Mouse (Mus musculus) myocyte (in vitro differentiated cells): Measurements from ENCODE around the gene Prkn. TPM values are rescaled to one million over a fixed set of nuclear protein-coding genes. Genes with fewer than 3 reads are reported as not detected.

Experiments
- H3K27me3 ChIP-seq: one replicate; pipeline ENCODE4 v1.6.1; 2011; ENCODE audit not compliant: control insufficient read depth, insufficient read depth, insufficient read length
- H3K36me3 ChIP-seq: one replicate; pipeline ENCODE4 v1.6.1; 2011; ENCODE audit not compliant: control insufficient read depth, insufficient read depth
- H3K4me2 ChIP-seq: one replicate; pipeline ENCODE4 v1.6.1; 2011; ENCODE audit warnings: low read depth, control low read depth
- H3K4me3 ChIP-seq: one replicate; pipeline ENCODE4 v1.5.1; 2011; ENCODE audit warnings: mild to moderate bottlenecking, control low read depth, moderate library complexity
- H3K79me2 ChIP-seq: one replicate; pipeline ENCODE4 v1.6.1; 2011; ENCODE audit not compliant: control insufficient read depth, insufficient read depth
- H3ac ChIP-seq: one replicate; pipeline ENCODE4 v1.6.1; 2011; ENCODE audit not compliant: control insufficient read depth, insufficient read length
- CEBPB ChIP-seq: IDR thresholded peaks from 2 replicates; pipeline ENCODE4 v1.6.1; 2011; ENCODE audit warnings: mild to moderate bottlenecking, moderate library complexity; ENCODE audit not compliant: poor library complexity, insufficient read depth, severe bottlenecking
- E2F4 ChIP-seq: IDR thresholded peaks from one replicate; pipeline ENCODE4 v1.6.1; 2011; ENCODE audit warnings: mild to moderate bottlenecking, control low read depth, moderate library complexity; ENCODE audit not compliant: insufficient read depth
- MAX ChIP-seq: IDR thresholded peaks from one replicate; pipeline ENCODE4 v1.6.1; 2011; ENCODE audit warnings: low read depth, mild to moderate bottlenecking, control low read depth
- MYOD1 ChIP-seq, 3 experiments: IDR thresholded peaks; one replicate each; pipeline ENCODE4 v1.6.1; 2011; ENCODE audit warnings: control low read depth in 2 of 3, low read depth in 2 of 3, mild to moderate bottlenecking in 2 of 3, moderate library complexity in 1 of 3; ENCODE audit not compliant: insufficient read length in 2 of 3, control insufficient read depth in 1 of 3
- MYOG ChIP-seq, 3 experiments: IDR thresholded peaks; one replicate each; pipeline ENCODE4 v1.6.1; 2011; ENCODE audit warnings: control low read depth in 2 of 3, low read depth in 2 of 3, mild to moderate bottlenecking in 2 of 3; ENCODE audit not compliant: insufficient read length in 2 of 3, control insufficient read depth in 1 of 3, insufficient read depth in 1 of 3
- POLR2A ChIP-seq: IDR thresholded peaks from one replicate; pipeline ENCODE4 v1.6.1; 2011; ENCODE audit warnings: low read depth, mild to moderate bottlenecking, control low read depth, moderate library complexity; ENCODE audit not compliant: insufficient read length
- POLR2AphosphoS2 ChIP-seq: IDR thresholded peaks from one replicate; pipeline ENCODE4 v1.6.1; 2011; ENCODE audit warnings: low read depth, control low read depth; ENCODE audit not compliant: insufficient read length
- REST ChIP-seq: IDR thresholded peaks from one replicate; pipeline ENCODE4 v1.6.1; 2011; ENCODE audit warnings: mild to moderate bottlenecking, control low read depth, moderate library complexity; ENCODE audit not compliant: insufficient read depth, insufficient read length
- SRF ChIP-seq: IDR thresholded peaks from one replicate; pipeline ENCODE4 v1.6.1; 2011; ENCODE audit warnings: low read depth; ENCODE audit not compliant: control insufficient read depth, insufficient read length
- TCF12 ChIP-seq: IDR thresholded peaks from one replicate; pipeline ENCODE4 v1.6.1; 2011; ENCODE audit warnings: mild to moderate bottlenecking, control low read depth; ENCODE audit not compliant: poor library complexity, insufficient read depth, severe bottlenecking
- TCF3 ChIP-seq: IDR thresholded peaks from one replicate; pipeline ENCODE4 v1.6.1; 2011; ENCODE audit warnings: low read depth, control low read depth; ENCODE audit not compliant: insufficient read length
- USF1 ChIP-seq: IDR thresholded peaks from one replicate; pipeline ENCODE4 v1.6.1; 2011; ENCODE audit warnings: low read depth, mild to moderate bottlenecking, control low read depth, moderate library complexity
- polyA plus RNA-seq: library from polyadenylated mRNA; unstranded; fragments of >200 nt; fragmentation: generic; extraction: Trizol; gene quantifications from one replicate; pipeline ENCODE4 v1.2.1, GENCODE M21; 2012; ENCODE audit warnings: missing spikeins

The Prkn gene
- polyA plus RNA-seq, 1 experiment, result 0.26 TPM

GRCm38 (mm10) chr17:11819506-11819905 lies 979.3 kb downstream of the Prkn start:
- Histone ChIP-seq H3K4me3 (no peak overlapping the region), H3K4me2 (no peak overlapping the region), H3ac (no peak overlapping the region), H3K79me2 (no peaks in the 10 kb centered on the region), H3K36me3 (no peaks in the 10 kb centered on the region), H3K27me3 (no peaks in the 10 kb centered on the region)
- no peak for TF ChIP-seq MAX
- TF ChIP-seq POLR2AphosphoS2, result no peak
- no peak for TF ChIP-seq TCF12
- no peak for TF ChIP-seq TCF3
- no peak for TF ChIP-seq POLR2A
- TF ChIP-seq CEBPB, result no peak
- TF ChIP-seq REST, result no peak
- TF ChIP-seq E2F4, result no peak
- TF ChIP-seq MYOG (IDR thresholded peaks at IDR 0.05; ENCODE audit: control insufficient read depth in 1 of 3, insufficient read depth in 1 of 3, insufficient read length in 2 of 3, low read depth in 2 of 3), result no peak
- no peak for TF ChIP-seq USF1
- no peak for TF ChIP-seq SRF

GRCm38 (mm10) chr17:11820757-11821156 lies 980.6 kb downstream of the Prkn start:
- Histone ChIP-seq H3K4me3 (no peak overlapping the region), H3K4me2 (no peak overlapping the region), H3K27me3 (no peaks in the 10 kb centered on the region), H3K79me2 (no peaks in the 10 kb centered on the region), H3K36me3 (no peaks in the 10 kb centered on the region), H3ac (no peak overlapping the region)
- no peak for TF ChIP-seq TCF12
- TF ChIP-seq POLR2AphosphoS2, result no peak
- TF ChIP-seq E2F4, result no peak
- TF ChIP-seq USF1, result no peak
- TF ChIP-seq MYOD1 (IDR thresholded peaks at IDR 0.05; ENCODE audit: control insufficient read depth in 1 of 3, insufficient read length in 2 of 3, low read depth in 2 of 3), result no peak
- no peak for TF ChIP-seq MAX
- TF ChIP-seq TCF3, result no peak
- no peak for TF ChIP-seq POLR2A
- TF ChIP-seq MYOG (IDR thresholded peaks at IDR 0.05; ENCODE audit: control insufficient read depth in 1 of 3, insufficient read depth in 1 of 3, insufficient read length in 2 of 3, low read depth in 2 of 3), result no peak
- no peak for TF ChIP-seq CEBPB
- TF ChIP-seq SRF, result no peak
- no peak for TF ChIP-seq REST

GRCm38 (mm10) chr17:11829501-11829900 lies 989.3 kb downstream of the Prkn start:
- Histone ChIP-seq H3K79me2 (no peaks in the 10 kb centered on the region), H3K27me3 (no peaks in the 10 kb centered on the region), H3K36me3 (no peaks in the 10 kb centered on the region), H3ac (no peak overlapping the region), H3K4me3 (no peak overlapping the region), H3K4me2 (no peak overlapping the region)
- TF ChIP-seq MAX (no peak), E2F4 (no peak), SRF (no peak), USF1 (no peak), TCF12 (no peak), MYOD1 (IDR thresholded peaks at IDR 0.05; ENCODE audit: control insufficient read depth in 1 of 3, insufficient read length in 2 of 3, low read depth in 2 of 3) (no peak), REST (no peak), MYOG (IDR thresholded peaks at IDR 0.05; ENCODE audit: control insufficient read depth in 1 of 3, insufficient read depth in 1 of 3, insufficient read length in 2 of 3, low read depth in 2 of 3) (no peak), POLR2A (no peak), POLR2AphosphoS2 (no peak), TCF3 (no peak), CEBPB (no peak)

- no peaks in the 10 kb centered on the region for H3K79me2 ChIP-seq
- TF ChIP-seq TCF12 (no peak), CEBPB (no peak), MYOG (IDR thresholded peaks at IDR 0.05; ENCODE audit: control insufficient read depth in 1 of 3, insufficient read depth in 1 of 3, insufficient read length in 2 of 3, low read depth in 2 of 3) (no peak), TCF3 (no peak), MAX (no peak), POLR2AphosphoS2 (no peak)
- H3ac ChIP-seq, result no peak overlapping the region
- H3K36me3 ChIP-seq, result no peaks in the 10 kb centered on the region
- no peak overlapping the region for H3K4me2 ChIP-seq
- no peak overlapping the region for H3K4me3 ChIP-seq
- no peaks in the 10 kb centered on the region for H3K27me3 ChIP-seq
Measured at GRCm38 (mm10) chr17:11837121-11837520, 996.9 kb downstream of the Prkn start.

GRCm38 (mm10) chr17:11844436-11844835 lies 1004.3 kb downstream of the Prkn start:
- H3ac ChIP-seq, result no peak overlapping the region
- H3K4me2 ChIP-seq, result no peak overlapping the region
- no peak for TF ChIP-seq MYOD1 (IDR thresholded peaks at IDR 0.05; ENCODE audit: control insufficient read depth in 1 of 3, insufficient read length in 2 of 3, low read depth in 2 of 3)
- no peak for TF ChIP-seq E2F4
- TF ChIP-seq SRF, result no peak
- no peak for TF ChIP-seq TCF12
- no peak for TF ChIP-seq POLR2AphosphoS2
- no peak for TF ChIP-seq CEBPB
- TF ChIP-seq REST, result no peak
- no peak for TF ChIP-seq USF1
- TF ChIP-seq POLR2A, result no peak
- no peak for TF ChIP-seq TCF3
- no peak for TF ChIP-seq MAX
- TF ChIP-seq MYOG (IDR thresholded peaks at IDR 0.05; ENCODE audit: control insufficient read depth in 1 of 3, insufficient read depth in 1 of 3, insufficient read length in 2 of 3, low read depth in 2 of 3), result no peak
- no peaks in the 10 kb centered on the region for H3K36me3 ChIP-seq
- H3K4me3 ChIP-seq, result no peak overlapping the region
- H3K27me3 ChIP-seq, result no peaks in the 10 kb centered on the region
- H3K79me2 ChIP-seq, result no peaks in the 10 kb centered on the region
